Mouse (Mus musculus): Measurements from ENCODE around the gene Irf7.

The Irf7 gene

GRCm38 (mm10) chr7:141265739-141266561 is at the start of gene Irf7:
TSS of gene Irf7 (minus strand) at chr7:141266481.
- DNase-seq (ENCODE audit: low read depth, low spot score) = no peak

GRCm38 (mm10) chr7:141315974-141316373 is 49.7 kb upstream of the Irf7 start:
- DNase-seq (ENCODE audit: low read depth, low spot score) = no peak

GRCm38 (mm10) chr7:141315076-141315475 is 48.8 kb upstream of the Irf7 start:
- DNase-seq (ENCODE audit: low read depth, low spot score) = no peak

DNA sequence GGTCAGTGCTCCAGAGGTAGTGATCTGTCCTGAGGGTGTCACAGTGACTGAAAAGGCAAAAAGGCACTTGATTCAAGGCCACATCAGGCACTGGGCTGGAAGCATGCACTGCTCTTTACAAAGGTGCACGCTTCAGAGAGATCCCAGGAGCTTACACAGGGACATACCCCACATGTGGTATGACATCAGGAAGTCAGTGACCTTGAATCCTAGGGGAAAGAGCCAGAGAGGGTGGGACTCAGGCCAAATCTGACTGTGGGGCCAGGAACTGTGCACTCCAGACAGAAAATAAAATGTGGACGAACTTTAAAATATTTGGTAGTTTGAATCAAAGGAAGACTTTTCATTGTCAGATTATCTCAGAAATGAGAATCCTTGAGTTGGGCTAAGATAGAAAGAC is 48.1 kb upstream of the Irf7 start:
- no peak for DNase-seq (ENCODE audit: low read depth, low spot score)

DNA sequence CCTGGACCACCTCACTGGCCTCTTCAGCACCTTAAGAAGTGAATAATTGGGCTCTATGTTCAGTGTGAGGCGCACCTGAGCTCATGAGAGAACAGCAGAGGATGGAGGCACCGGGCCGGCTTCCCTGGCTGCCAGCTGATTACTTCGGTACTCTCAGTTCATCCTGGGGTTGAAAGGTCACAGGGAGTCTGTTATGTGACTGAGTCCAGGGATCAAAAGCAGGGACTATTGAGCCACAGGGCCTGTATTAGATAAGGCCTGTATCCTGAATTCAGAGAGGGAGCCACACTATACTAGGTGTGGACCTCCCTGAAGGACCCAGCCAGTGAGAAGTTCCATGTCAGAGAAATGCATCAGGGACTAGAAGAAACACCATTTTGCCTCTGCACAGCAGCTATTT is 38.3 kb upstream of the Irf7 start:
- no peak for DNase-seq (ENCODE audit: low read depth, low spot score)

GRCm38 (mm10) chr7:141302702-141303268 is 36.5 kb upstream of the Irf7 start:
- no peak for DNase-seq (ENCODE audit: low read depth, low spot score)

GRCm38 (mm10) chr7:141301386-141301785 is 35.1 kb upstream of the Irf7 start:
- no peak for DNase-seq (ENCODE audit: low read depth, low spot score)

GRCm38 (mm10) chr7:141299175-141299574 is 32.9 kb upstream of the Irf7 start:
- DNase-seq (ENCODE audit: low read depth, low spot score) = no peak

DNA sequence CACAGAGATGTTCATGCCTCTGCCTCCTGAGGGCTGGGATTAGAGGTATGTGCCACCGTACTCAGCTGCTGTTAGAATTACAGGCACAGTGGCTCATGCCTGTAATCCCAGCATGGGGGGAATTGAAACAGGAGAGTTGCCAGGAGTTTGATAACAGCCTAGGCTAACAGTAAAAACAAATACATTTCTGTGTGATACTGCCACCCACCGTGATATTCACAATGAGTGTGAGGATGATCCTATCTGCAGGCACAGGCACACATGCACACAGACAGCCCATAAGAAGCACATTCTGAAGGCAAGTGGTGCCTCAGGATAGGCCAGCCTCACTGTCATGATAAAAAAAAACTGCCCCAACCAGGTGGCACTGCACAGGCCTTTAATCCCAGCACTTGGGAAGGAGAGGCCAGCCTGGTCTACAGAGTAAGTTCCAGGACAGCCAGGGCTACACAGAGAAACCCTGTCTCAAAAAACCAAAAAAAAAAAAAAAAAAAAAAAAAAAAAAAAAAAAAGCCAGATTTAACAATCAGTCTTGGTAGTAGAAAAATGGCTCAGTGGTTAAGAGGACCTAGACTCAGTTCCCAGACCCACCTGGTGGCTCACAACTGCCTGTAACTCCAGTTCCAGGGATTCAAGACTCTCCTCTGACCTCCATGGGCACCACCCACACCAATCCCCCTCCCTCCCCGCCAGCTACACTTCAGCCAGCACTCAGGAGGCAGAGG is 31.8 kb upstream of the Irf7 start:
- no peak for DNase-seq (ENCODE audit: low read depth, low spot score)

- DNase-seq (ENCODE audit: low read depth, low spot score) = no peak
Observed at GRCm38 (mm10) chr7:141294479-141294878, 28.2 kb upstream of the Irf7 start.

DNA sequence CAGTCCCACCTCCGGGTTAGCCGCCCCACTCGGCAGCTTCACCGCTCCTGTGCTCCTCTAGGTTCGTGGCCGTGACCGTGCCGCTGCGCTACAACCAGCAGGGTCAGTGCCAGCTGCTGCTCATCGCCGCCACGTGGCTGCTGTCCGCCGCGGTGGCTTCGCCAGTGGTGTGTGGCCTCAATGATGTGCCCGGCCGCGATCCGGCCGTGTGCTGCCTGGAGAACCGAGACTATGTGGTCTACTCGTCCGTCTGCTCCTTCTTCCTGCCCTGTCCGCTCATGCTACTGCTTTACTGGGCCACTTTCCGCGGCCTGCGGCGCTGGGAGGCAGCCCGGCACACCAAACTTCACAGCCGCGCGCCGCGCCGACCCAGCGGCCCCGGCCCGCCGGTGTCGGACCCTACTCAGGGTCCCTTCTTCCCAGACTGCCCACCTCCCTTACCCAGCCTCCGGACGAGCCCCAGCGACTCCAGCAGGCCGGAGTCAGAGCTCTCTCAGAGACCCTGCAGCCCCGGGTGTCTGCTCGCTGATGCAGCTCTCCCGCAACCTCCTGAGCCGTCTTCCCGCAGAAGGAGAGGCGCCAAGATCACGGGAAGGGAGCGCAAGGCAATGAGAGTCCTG is 27.7 kb upstream of the Irf7 start:
- no peak for DNase-seq (ENCODE audit: low read depth, low spot score)

DNA sequence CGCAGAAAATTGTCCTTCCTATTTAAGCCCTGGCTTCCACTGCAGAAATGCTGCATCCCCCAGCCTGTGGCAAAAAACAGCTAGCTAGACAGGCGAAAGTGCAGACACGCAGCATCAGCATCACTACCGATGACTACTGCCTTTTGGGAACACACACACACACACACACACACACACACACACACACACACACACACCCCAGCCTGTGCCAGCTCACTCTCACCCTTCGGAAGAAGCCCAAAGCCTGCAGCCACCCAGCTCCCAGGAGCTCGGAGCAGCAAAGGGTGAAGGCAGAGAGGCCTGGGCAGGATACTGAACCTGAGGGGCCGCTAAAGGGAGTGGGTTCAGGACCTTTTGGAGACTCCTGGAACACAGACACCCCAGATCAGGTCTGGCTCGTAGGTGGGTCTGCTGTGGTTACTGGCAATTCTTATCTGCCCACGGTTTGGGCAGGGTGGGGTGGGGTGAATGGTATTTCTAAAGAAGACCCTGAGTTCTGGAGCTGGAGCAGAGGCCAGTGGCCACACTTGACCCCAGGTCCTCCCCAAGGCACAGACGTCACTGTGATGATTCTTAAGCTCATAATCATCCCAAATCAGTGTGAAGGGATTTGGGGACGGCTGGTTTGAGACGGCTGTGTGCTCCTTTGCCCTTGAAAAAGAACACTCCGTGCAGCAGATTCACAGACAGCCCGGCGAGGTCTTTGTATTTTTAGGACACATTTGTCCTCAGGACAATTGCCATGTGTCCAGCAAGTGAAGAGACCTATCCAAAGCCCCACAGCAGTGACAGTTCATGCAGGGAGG is 26.5 kb upstream of the Irf7 start:
- no peak for DNase-seq (ENCODE audit: low read depth, low spot score)

DNA sequence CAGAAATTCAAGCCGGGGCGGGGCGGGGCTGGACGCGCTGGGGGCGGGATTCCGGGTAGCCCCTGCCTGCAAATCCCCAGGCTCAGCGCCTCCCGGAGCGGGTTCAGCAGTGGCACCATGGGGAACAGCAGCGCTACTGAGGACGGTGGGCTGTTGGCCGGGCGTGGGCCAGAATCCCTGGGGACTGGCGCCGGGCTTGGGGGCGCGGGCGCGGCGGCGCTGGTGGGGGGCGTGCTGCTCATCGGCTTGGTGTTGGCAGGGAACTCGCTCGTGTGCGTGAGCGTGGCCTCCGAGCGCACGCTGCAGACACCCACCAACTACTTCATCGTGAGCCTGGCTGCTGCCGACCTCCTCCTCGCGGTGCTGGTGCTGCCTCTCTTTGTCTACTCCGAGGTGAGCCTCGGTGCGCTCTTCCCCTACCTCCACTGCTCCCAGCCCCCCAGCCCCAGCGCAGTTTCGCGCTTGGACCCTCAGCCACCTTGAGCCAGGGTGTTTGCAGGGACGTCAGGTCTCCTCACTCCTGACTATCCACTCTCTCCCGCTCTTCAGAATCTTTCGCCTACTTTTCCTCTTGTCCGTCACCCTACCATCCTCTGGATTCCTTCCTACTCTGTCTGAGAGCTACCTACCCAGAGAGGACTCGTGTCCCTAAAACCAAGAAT is 25.8 kb upstream of the Irf7 start, which contains the start of gene Drd4:
Gene Drd4, plus strand, starts transcription at position 86 of the 662 bp plus-strand sequence.
- no peak for DNase-seq (ENCODE audit: low read depth, low spot score)

GRCm38 (mm10) chr7:141288042-141288441 is 21.8 kb upstream of the Irf7 start:
- no peak for DNase-seq (ENCODE audit: low read depth, low spot score)

- no peak for DNase-seq (ENCODE audit: low read depth, low spot score)
Observed at GRCm38 (mm10) chr7:141282756-141283155, 16.5 kb upstream of the Irf7 start.

GRCm38 (mm10) chr7:141281442-141281841 is 15.2 kb upstream of the Irf7 start:
- DNase-seq (ENCODE audit: low read depth, low spot score) = no peak

DNA sequence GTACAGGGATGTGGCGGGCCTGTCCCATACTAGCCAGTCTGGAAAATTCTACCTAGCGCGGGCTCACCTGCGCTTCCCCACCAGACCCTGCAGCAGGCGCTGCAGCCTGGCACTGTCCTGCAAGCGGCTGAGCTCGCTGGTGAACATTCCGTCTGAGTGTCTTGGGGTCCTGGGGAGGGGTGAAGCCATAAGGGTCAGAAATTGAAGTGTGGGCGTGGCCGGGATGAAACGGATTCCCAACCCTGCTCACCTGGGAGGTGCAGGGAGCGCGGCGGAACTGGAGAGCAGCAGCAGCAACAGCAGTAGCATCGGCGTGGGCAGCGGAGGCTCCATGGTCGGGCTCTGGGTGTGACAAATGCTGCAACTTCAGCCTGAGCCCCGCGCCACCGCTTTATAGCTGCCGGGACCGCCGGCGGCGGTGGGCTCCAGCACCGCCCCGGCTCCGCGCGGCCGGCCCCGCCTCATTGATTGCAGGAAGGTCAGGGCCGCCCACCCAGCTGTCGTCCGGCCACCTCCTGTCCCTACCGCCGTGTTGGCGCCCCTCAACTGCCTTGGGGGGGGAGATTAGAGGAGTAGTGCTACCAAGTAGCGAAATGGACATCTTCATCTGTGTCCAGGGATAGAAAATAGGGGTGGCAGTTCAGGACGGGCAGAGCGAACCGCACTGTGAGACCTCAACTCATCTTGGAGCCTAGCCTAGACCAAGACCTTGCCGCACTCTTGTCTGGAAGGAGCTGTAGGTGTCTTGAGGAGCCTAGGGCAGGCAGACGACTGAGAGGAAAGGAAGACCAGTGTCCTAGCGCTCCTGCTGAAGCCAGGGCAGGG is 12.7 kb upstream of the Irf7 start, which contains the start of gene Sct:
Gene Sct, minus strand, starts transcription at position 368 of the 825 bp plus-strand sequence.
- no peak for DNase-seq (ENCODE audit: low read depth, low spot score)

GRCm38 (mm10) chr7:141277701-141278678 is 11.7 kb upstream of the Irf7 start:
- no peak for DNase-seq (ENCODE audit: low read depth, low spot score)

- no peak for DNase-seq (ENCODE audit: low read depth, low spot score)
Observed at GRCm38 (mm10) chr7:141276546-141276945, 10.3 kb upstream of the Irf7 start, which contains the start of gene Cdhr5. TSS of gene Cdhr5 (minus strand) at chr7:141276786.

Measured in brain, embryonic 18.5 days (tissue).